Mouse (Mus musculus) urinary bladder, postnatal 14 days (tissue): ENCODE results near the gene Cyp4a29.
"Not testable (repeated sequence)": the region's sequence is repeated elsewhere in the genome, so short reads cannot be mapped to it uniquely, and the experiment has no call there.

Experiments used
- DNase-seq: peaks from one replicate; pipeline ENCODE4 v3.0.0; 2021; ENCODE audit warnings: low spot score

Gene Cyp4a29

GRCm38 (mm10) chr4:115241784-115242183 is at the start of gene Cyp4a29:
Cyp4a29 (plus strand) TSS chr4:115242084.
- no peak for DNase-seq

DNA sequence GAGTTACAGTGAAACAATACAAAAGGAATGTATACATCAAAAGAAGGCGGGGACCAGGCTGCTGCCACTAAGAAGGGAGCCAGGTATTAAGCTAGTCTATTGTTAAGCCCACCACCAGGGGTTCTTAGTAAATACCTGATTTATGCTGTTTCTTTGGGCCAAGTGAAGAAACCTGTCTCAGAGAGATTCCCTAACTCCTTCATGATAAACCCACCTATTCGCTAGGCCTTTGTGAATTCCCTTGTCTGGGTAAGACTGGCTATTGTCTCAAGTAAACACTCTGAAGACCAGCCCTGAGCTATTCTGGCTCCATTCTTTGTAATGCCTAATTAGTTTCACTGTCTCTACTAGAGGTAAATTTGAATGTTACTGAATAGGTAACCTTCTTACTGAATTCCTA is 9.0 kb upstream of the Cyp4a29 start:
- DNase-seq, result not testable (repeated sequence)

- no peak for DNase-seq
These were observed 5.3 kb upstream of the Cyp4a29 start for GRCm38 (mm10) chr4:115236462-115237096.

- DNase-seq, result not testable (repeated sequence)
These were observed 23.0 kb downstream of the Cyp4a29 start for GRCm38 (mm10) chr4:115264687-115265569.

DNA sequence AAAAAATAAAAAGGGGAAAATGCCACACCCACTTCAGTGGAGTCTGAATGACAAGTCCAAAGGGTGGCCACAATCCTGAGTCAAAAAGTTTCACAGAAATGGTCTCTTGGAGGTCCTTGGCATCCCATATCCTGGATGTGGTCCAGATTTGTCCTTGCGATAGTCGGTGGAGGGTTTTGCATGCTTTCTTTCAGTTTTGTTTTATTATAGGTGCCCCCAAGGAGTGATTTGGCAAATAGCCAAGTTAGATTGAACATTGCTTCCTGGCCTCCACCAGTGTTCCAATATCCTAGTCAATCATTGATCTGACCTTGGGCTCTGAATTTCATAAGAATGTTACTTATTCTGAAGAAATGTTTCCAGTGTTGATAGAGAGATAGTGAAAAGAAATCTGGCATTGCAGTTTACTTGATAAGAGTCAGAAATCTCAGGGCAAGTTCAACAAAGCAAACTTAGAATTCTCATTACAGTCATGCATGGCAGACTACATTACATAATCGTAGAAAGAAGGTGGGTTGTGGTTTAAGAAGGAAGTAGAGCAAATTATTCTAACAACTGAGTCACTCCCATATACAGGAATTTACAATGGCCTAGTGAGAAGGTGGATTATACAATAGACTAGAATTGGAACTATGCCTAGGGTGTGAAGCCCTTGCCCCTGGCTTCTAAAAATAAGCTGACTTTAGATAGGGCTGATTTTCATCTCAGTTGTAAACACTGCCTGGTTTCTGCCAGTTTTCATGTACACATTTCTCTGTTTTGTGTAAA is 36.5 kb downstream of the Cyp4a29 start:
- not testable (repeated sequence) for DNase-seq

DNA sequence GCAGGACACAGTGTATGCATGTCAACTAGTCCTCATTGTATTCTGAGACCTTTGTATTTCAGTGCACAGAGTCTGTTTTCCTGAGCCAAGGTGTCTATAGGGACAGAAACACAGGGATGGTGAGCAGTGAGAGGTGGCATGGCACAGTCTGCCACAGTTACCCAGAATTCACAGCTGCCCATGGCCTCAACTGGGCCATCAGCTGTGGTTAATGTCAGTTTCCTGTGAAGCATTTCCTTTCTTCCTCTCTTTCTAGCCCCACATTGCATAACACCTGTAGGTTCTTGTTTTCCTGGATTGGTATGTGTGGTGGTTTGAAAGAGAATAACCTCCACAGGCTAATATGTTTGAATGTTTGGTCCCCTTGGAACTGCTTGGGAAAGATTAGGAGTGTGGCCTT is 38.5 kb downstream of the Cyp4a29 start:
- no peak for DNase-seq

- not testable (repeated sequence) for DNase-seq
These were observed 38.9 kb downstream of the Cyp4a29 start for GRCm38 (mm10) chr4:115280779-115281178.

- DNase-seq, result not testable (repeated sequence)
These were observed 39.4 kb downstream of the Cyp4a29 start for GRCm38 (mm10) chr4:115281231-115281767.

- DNase-seq, result not testable (repeated sequence)
These were observed 56.9 kb downstream of the Cyp4a29 start, which contains the start of gene Cyp4a12a for GRCm38 (mm10) chr4:115298746-115299145. Cyp4a12a (plus strand) TSS chr4:115299046.
